Mouse (Mus musculus) myocyte (in vitro differentiated cells): ENCODE measurements around the gene Mov10.

Experiments used
- POLR2A ChIP-seq: IDR thresholded peaks from one replicate; pipeline ENCODE4 v1.6.1; 2011; ENCODE audit warnings: low read depth, mild to moderate bottlenecking, control low read depth, moderate library complexity; ENCODE audit not compliant: insufficient read length
- USF1 ChIP-seq: IDR thresholded peaks from one replicate; pipeline ENCODE4 v1.6.1; 2011; ENCODE audit warnings: low read depth, mild to moderate bottlenecking, control low read depth, moderate library complexity

DNA sequence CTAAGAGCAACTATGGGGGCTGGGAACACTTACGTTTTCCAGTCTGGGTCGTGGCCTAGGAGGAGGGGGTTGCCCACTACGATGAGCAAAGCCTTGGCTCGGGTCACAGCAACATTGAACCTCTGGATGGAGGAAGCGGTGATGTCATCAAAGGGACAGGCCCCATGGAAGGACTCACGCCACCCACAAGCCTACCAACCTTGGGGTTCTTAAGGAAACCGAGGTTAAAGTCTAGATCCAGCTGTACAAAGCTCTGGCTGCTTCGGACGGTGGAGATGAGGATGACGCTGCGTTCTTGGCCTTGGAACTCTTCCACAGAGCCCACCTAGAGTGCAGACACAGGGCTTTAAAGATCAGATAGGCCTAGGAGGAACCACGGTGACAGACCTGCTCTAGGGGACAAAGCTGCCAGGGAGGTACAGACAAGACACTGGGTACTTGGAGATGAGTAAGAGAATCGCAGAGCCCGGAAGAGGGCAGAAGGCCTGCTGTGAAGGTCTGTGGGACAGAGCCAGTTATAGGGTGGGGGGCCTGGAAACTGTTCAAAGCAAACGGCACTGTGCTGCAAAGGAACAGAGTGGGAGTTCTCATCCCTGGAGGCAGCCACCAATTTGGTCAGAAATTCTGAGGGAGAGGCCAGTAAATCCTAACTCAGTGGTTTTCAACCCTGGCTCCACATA is 22.6 kb downstream of the Mov10 start:
- TF ChIP-seq POLR2A (no peak), USF1 (no peak)
